Mouse (Mus musculus) midbrain, embryonic 12.5 days (tissue): ENCODE measurements around the gene Per1. TPM values are rescaled to one million over a fixed set of nuclear protein-coding genes. Genes with fewer than 3 reads are reported as not detected.

Source experiments
- ATAC-seq: fragments of 200-750 bp; cut with Nextera tagmentation; 2 replicates; pipeline ENCODE4 v1.8.0; 2017; ENCODE audit warnings: low read depth, moderate TSS enrichment, moderate library complexity; ENCODE audit not compliant: low FRiP score
- H3K27ac ChIP-seq: fragments of 300-500 bp; sonication (generic); replicated peaks from 2 replicates; pipeline ENCODE4 v1.5.1; 2016; ENCODE audit warnings: mild to moderate bottlenecking
- H3K27me3 ChIP-seq: fragments of 300-500 bp; sonication (generic); 2 replicates; pipeline ENCODE4 v1.6.1; 2016; ENCODE audit warnings: mild to moderate bottlenecking
- H3K36me3 ChIP-seq: fragments of 300-500 bp; sonication (generic); 2 replicates; pipeline ENCODE4 v1.6.1; 2016
- H3K4me1 ChIP-seq: fragments of 300-500 bp; sonication (generic); 2 replicates; pipeline ENCODE4 v1.6.1; 2016
- H3K4me2 ChIP-seq: fragments of 300-500 bp; sonication (generic); replicated peaks from 2 replicates; pipeline ENCODE4 v1.6.1; 2016; ENCODE audit warnings: mild to moderate bottlenecking, moderate library complexity
- H3K4me3 ChIP-seq: fragments of 300-500 bp; sonication (generic); 2 replicates; pipeline ENCODE4 v1.5.1; 2016; ENCODE audit warnings: mild to moderate bottlenecking
- H3K9ac ChIP-seq: fragments of 300-500 bp; sonication (generic); replicated peaks from 2 replicates; pipeline ENCODE4 v1.6.1; 2016; ENCODE audit warnings: mild to moderate bottlenecking, moderate library complexity
- H3K9me3 ChIP-seq: fragments of 300-500 bp; sonication (generic); 2 replicates; pipeline ENCODE4 v1.6.1; 2016; ENCODE audit warnings: mild to moderate bottlenecking
- WGBS: fragments of 180-500 bp; shearing (Covaris S2); methylation state at CpG from one replicate; pipeline ENCODE4 v1.1.7; 2016; 5-methylcytosine and 5-hydroxymethylcytosine counted together
- polyA plus RNA-seq: library from polyadenylated mRNA; unstranded; fragments of >200 nt; fragmentation: Nextera tagmentation; extraction: Ambion mirVana; gene quantifications from 2 replicates; pipeline ENCODE4 v1.2.1, GENCODE M21; 2016

Per1 gene
- polyA plus RNA-seq, 1 experiment from 2014 or later = 9.8 TPM

DNA sequence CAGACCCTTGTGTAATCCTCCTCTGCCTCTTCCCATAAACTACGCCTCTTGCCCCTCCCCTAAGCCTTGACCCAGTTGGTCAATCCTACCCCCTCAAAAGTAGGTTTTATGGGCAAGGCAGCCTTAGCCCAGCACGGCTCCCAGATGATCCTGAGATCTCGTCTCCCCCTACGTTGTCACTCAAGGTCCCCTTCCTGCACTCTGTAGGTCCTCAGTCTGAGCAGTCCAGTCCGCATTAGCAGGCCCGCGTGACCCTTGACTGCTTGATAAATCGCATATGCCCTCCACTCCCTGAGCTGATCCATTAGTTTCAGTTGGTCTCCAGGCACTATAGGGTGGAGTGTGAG lies 39.6 kb downstream of the Per1 start:
- Histone ChIP-seq H3K9me3 (no peaks in the 10 kb centered on the region), H3K36me3 (no peaks in the 10 kb centered on the region), H3K4me1 (peaks cover 12% of the 10 kb centered on the region; the same call in 1 of the 2 replicates), H3K27me3 (peaks cover 39% of the 10 kb centered on the region), H3K4me3 (peak overlapping the region; percentile 45), H3K9ac (peak overlapping the region; percentile 44; the same call in 1 of the 2 replicates), H3K4me2 (peak overlapping the region; percentile 67), H3K27ac (no peak overlapping the region)
- WGBS = 26% methylated on average over 8 of the region's 8 CpGs
- no peak for ATAC-seq

- 88% methylated on average over 6 of the region's 6 CpGs for whole genome bisulfite sequencing
- ATAC-seq = no peak
These were observed 40.3 kb downstream of the Per1 start for GRCm38 (mm10) chr11:69135361-69135760.

GRCm38 (mm10) chr11:69147546-69147945 lies 52.5 kb downstream of the Per1 start:
- Histone ChIP-seq H3K27ac (no peak overlapping the region), H3K4me3 (no peak overlapping the region), H3K27me3 (peaks cover 16% of the 10 kb centered on the region), H3K36me3 (no peaks in the 10 kb centered on the region), H3K9ac (no peak overlapping the region), H3K4me2 (no peak overlapping the region), H3K4me1 (peaks cover 5% of the 10 kb centered on the region), H3K9me3 (no peaks in the 10 kb centered on the region)
- ATAC-seq = no peak
- 73% methylated on average over 7 of the region's 7 CpGs for WGBS

More at GRCm38 (mm10) chr11:69135361-69135760, 40.3 kb downstream of the Per1 start:
- H3K9me3 ChIP-seq = no peaks in the 10 kb centered on the region
- H3K4me2 ChIP-seq = no peak overlapping the region
- H3K4me1 ChIP-seq = peaks cover 12% of the 10 kb centered on the region; the same call in 1 of the 2 replicates
- no peaks in the 10 kb centered on the region for H3K36me3 ChIP-seq
- H3K9ac ChIP-seq = no peak overlapping the region
- no peak overlapping the region for H3K27ac ChIP-seq
- no peak overlapping the region for H3K4me3 ChIP-seq
- peaks cover 31% of the 10 kb centered on the region for H3K27me3 ChIP-seq

DNA sequence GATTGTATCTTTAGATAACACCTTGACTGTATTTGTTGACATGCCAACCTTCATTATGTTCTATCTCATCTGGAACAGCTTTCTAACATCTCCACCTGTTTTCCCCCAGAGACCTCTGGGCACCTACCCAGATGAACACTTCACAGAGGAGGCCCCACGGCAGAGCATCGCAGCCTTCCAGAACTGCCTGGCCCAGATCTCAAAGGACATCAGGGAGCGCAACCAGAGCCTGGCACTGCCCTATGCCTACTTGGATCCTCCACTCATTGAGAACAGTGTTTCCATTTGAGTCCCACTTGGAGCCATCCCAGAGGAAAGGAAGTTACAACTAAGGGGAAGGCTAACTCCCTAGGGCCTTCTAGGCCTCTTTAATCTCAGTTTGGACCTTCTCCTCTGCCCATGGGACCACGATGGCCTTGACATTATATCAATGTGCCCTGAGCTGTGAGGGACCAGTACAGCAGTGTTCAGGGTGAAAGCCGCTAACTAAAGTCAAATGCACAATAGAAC lies 53.5 kb downstream of the Per1 start:
- no peak overlapping the region for H3K9ac ChIP-seq
- H3K27me3 ChIP-seq = peaks cover 18% of the 10 kb centered on the region
- H3K36me3 ChIP-seq = no peaks in the 10 kb centered on the region
- H3K4me1 ChIP-seq = peaks cover 5% of the 10 kb centered on the region
- no peaks in the 10 kb centered on the region for H3K9me3 ChIP-seq
- no peak overlapping the region for H3K4me3 ChIP-seq
- no peak overlapping the region for H3K4me2 ChIP-seq
- no peak overlapping the region for H3K27ac ChIP-seq
- no peak for ATAC-seq
- WGBS = 89% methylated on average over 5 of the region's 5 CpGs

DNA sequence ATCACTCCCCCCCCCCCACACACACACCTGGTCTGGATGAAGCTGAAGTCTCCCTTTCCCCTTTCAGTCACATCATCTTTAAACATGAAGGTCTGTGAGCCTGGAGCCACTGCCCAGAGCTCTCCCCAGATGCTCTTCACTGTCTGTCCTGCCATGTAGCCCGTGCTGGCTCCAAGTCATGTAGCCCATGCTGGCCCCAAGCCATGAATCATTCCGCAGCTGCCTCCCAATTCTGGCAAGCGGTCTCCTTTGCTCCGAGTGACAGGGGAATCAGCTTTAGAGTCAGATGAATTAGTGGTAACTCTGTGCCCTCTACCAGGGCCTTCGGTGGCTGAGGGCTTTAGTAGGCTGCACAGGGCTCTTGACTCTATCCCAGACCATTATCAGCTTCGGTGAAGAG lies 54.7 kb downstream of the Per1 start:
- Histone ChIP-seq H3K4me2 (no peak overlapping the region), H3K4me3 (no peak overlapping the region), H3K27me3 (peaks cover 18% of the 10 kb centered on the region), H3K9ac (no peak overlapping the region), H3K9me3 (no peaks in the 10 kb centered on the region), H3K27ac (no peak overlapping the region), H3K36me3 (no peaks in the 10 kb centered on the region), H3K4me1 (peaks cover 5% of the 10 kb centered on the region)
- no peak for ATAC-seq
- 83% methylated on average over 6 of the region's 6 CpGs for WGBS

DNA sequence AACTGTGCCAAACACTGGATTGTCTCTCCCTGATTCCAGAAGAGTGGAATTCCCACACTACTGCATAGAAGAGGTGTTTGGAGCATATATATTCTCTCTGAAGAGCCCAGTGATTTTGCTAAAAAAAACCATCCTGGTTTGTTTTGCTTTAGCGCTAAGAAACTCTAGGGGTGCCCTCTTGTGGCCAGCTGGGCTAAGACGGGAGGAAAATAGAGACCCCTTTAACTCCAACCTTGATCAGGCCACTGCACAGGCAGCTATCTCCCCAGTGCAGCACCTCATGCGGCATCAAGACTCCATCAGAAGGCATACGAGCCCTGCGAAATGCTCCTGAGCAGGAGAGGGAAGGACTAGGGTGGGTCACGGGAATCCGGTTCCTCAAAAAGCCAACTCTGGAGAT lies 55.4 kb downstream of the Per1 start:
- Histone ChIP-seq H3K4me3 (no peak overlapping the region), H3K4me1 (peaks cover 5% of the 10 kb centered on the region), H3K9ac (0 out of 2 replicates have a peak overlapping the region, but pooled peaks have one; percentile 28), H3K36me3 (no peaks in the 10 kb centered on the region), H3K9me3 (no peaks in the 10 kb centered on the region), H3K27ac (no peak overlapping the region), H3K4me2 (peak overlapping the region; percentile 25), H3K27me3 (peaks cover 18% of the 10 kb centered on the region)
- WGBS = 5% methylated on average over 7 of the region's 7 CpGs
- ATAC-seq = no peak

DNA sequence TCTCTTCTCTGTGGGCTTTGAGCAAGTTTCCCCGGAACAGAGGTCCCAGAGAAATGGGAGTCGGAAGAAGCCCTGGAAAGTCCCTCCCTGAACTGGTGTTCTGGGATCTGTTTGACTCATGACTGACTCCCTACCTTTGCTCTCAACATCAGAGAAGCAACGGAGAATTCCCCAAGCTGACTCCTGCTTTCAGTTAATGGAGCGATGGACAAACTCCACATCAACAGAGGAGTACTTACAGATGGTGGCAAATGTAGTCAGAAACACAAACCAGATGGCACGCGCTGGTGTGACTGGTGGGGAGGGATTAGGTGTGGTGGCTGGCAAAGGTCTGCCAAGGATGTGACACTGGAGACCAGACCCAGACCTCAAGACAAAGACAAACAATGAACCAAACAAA lies 56.0 kb downstream of the Per1 start:
- peaks cover 5% of the 10 kb centered on the region for H3K4me1 ChIP-seq
- peak overlapping the region; percentile 25 for H3K4me2 ChIP-seq
- no peak for ATAC-seq
- no peaks in the 10 kb centered on the region for H3K36me3 ChIP-seq
- WGBS = 69% methylated on average over 6 of the region's 6 CpGs
- no peak overlapping the region for H3K9ac ChIP-seq
- H3K4me3 ChIP-seq = no peak overlapping the region
- no peaks in the 10 kb centered on the region for H3K9me3 ChIP-seq
- H3K27me3 ChIP-seq = peaks cover 18% of the 10 kb centered on the region
- no peak overlapping the region for H3K27ac ChIP-seq

GRCm38 (mm10) chr11:69153831-69154230 lies 58.8 kb downstream of the Per1 start:
- Histone ChIP-seq H3K4me2 (no peak overlapping the region), H3K9ac (no peak overlapping the region), H3K27ac (no peak overlapping the region), H3K4me3 (no peak overlapping the region), H3K4me1 (peaks cover 13% of the 10 kb centered on the region), H3K9me3 (no peaks in the 10 kb centered on the region), H3K36me3 (no peaks in the 10 kb centered on the region), H3K27me3 (peaks cover 46% of the 10 kb centered on the region)
- WGBS = 88% methylated on average over 8 of the region's 8 CpGs
- no peak for ATAC-seq

DNA sequence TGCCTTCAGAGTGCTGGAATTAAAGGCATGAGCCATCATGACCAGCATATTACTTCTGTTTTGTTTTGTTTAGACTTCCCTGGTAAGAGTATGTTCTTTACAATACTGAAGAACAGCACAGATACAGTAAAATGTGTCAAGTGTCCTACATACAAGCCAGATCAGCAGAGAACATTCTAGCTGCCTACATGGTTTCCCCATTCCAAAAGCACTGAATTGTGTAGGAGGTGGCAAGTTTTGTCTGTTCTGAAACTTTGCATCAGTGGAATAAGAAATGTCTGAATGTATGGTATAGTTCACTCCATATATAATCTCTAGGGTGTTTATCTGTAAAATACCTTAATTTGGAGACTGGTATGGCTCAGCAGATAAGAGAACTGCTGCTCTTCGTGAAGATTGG lies 60.3 kb downstream of the Per1 start:
- no peaks in the 10 kb centered on the region for H3K9me3 ChIP-seq
- no peak overlapping the region for H3K9ac ChIP-seq
- no peak overlapping the region for H3K27ac ChIP-seq
- no peak overlapping the region for H3K4me3 ChIP-seq
- no peak overlapping the region for H3K4me2 ChIP-seq
- no peak for ATAC-seq
- 76% methylated on average over 1 of the region's 1 CpGs for WGBS
- H3K4me1 ChIP-seq = peaks cover 13% of the 10 kb centered on the region
- no peaks in the 10 kb centered on the region for H3K36me3 ChIP-seq
- peaks cover 55% of the 10 kb centered on the region for H3K27me3 ChIP-seq

GRCm38 (mm10) chr11:69156800-69157199 lies 61.8 kb downstream of the Per1 start, which contains the start of gene Alox12b:
Gene Alox12b (plus strand): TSS chr11:69156989.
- no peak for ATAC-seq
- 3% methylated on average over 18 of the region's 18 CpGs for WGBS
- peak within 1 kb of the TSS; percentile 41; the same call in 1 of the 2 replicates for H3K9ac ChIP-seq

More at GRCm38 (mm10) chr11:69156800-69157199, 61.8 kb downstream of the Per1 start, which contains the start of gene Alox12b:
- Histone ChIP-seq H3K4me2 (peak within 1 kb of the TSS; percentile 47), H3K9me3 (no peaks in the 10 kb centered on the region), H3K4me3 (peak within 1 kb of the TSS; percentile 22), H3K27me3 (peaks cover 50% of the 10 kb centered on the region), H3K27ac (no peak within 1 kb of the TSS), H3K36me3 (no peaks in the 10 kb centered on the region), H3K4me1 (peaks cover 8% of the 10 kb centered on the region)

Other genes starting within 250 kb of the Per1 start
- 60.4 and 65.3 TPM in 2 replicates for gene Ndel1, start 223.4 kb upstream of the Per1 start, polyA plus RNA-seq
- gene Rnf222, start 206.7 kb upstream of the Per1 start, polyA plus RNA-seq = 0.10 TPM in 1 of 2 replicates, not detected in the other
- 743 and 773 TPM in 2 replicates for gene Rpl26, start 193.6 kb upstream of the Per1 start, polyA plus RNA-seq
- gene Odf4, start 168.1 kb upstream of the Per1 start, polyA plus RNA-seq = 0.20 TPM in 1 of 2 replicates, not detected in the other
- gene Arhgef15, start 137.7 kb upstream of the Per1 start, polyA plus RNA-seq = 5.9 and 6.7 TPM in 2 replicates
- gene Slc25a35, start 127.1 kb upstream of the Per1 start, polyA plus RNA-seq = 1.7 and 1.9 TPM in 2 replicates
- 39.2 and 42.1 TPM in 2 replicates for gene Rangrf, start 120.0 kb upstream of the Per1 start, polyA plus RNA-seq
- gene Pfas, start 86.8 kb upstream of the Per1 start, polyA plus RNA-seq = 34.7 and 38.7 TPM in 2 replicates
- gene Ctc1, start 79.3 kb upstream of the Per1 start, polyA plus RNA-seq = 72.4 and 77.1 TPM in 2 replicates
- 139 and 142 TPM in 2 replicates for gene Aurkb, start 49.6 kb upstream of the Per1 start, polyA plus RNA-seq
- 13.3 and 16.3 TPM in 2 replicates for gene Borcs6, start 35.5 kb upstream of the Per1 start, polyA plus RNA-seq
- gene Tmem107, start 24.4 kb upstream of the Per1 start, polyA plus RNA-seq = 45.1 and 48.3 TPM in 2 replicates
- gene Vamp2, start 6.7 kb upstream of the Per1 start, polyA plus RNA-seq = 123 and 131 TPM in 2 replicates
- gene Hes7, start 25.2 kb downstream of the Per1 start, polyA plus RNA-seq = 0.21 and 0.38 TPM in 2 replicates
- 0.18 and 0.29 TPM in 2 replicates for gene 9130213A22Rik, start 27.4 kb downstream of the Per1 start, polyA plus RNA-seq
- 0.66 and 0.67 TPM in 2 replicates for gene Aloxe3, start 30.7 kb downstream of the Per1 start, polyA plus RNA-seq
- gene Alox12b, start 61.8 kb downstream of the Per1 start, polyA plus RNA-seq = 0.06 TPM in 1 of 2 replicates, not detected in the other
- gene Alox8, start 102.6 kb downstream of the Per1 start, polyA plus RNA-seq = 0.13 TPM in 1 of 2 replicates, not detected in the other
- 0.23 and 0.25 TPM in 2 replicates for gene Gucy2e, start 141.8 kb downstream of the Per1 start, polyA plus RNA-seq
- gene Cntrob, start 228.6 kb downstream of the Per1 start, polyA plus RNA-seq = 40.1 and 45.6 TPM in 2 replicates
- gene Trappc1, start 228.8 kb downstream of the Per1 start, polyA plus RNA-seq = 186 and 187 TPM in 2 replicates
- 4.4 and 4.5 TPM in 2 replicates for gene Kcnab3, start 231.0 kb downstream of the Per1 start, polyA plus RNA-seq
- 48.4 and 50.5 TPM in 2 replicates for gene Rnf227, start 245.2 kb downstream of the Per1 start, polyA plus RNA-seq